Mouse (Mus musculus): ENCODE data around the gene Pdzd8. TPM values are rescaled to one million over a fixed set of nuclear protein-coding genes. Genes with fewer than 3 reads are reported as not detected.

Gene Pdzd8
- polyA plus RNA-seq, 1 experiment from 2014 or later: 15.0 TPM

- Histone ChIP-seq H3K27ac (no peak overlapping the region), H3K4me1 (peaks cover 4% of the 10 kb centered on the region), H3K36me3 (replicated peaks) (no peaks in the 10 kb centered on the region), H3K27me3 (no peaks in the 10 kb centered on the region), H3K9ac (no peak overlapping the region), H3K9me3 (no peaks in the 10 kb centered on the region), H3K4me3 (replicated peaks) (no peak overlapping the region), H3K4me2 (no peak overlapping the region)
- 68% methylated on average over 15 of the region's 15 CpGs for WGBS
- ATAC-seq (ENCODE audit: low FRiP score): no peak
Measured at GRCm38 (mm10) chr19:59351151-59351889, 5.7 kb upstream of the Pdzd8 start.

- H3K4me1 ChIP-seq: peaks cover 6% of the 10 kb centered on the region
- H3K4me2 ChIP-seq: no peak overlapping the region
- WGBS: 87% methylated on average over 7 of the region's 7 CpGs
- no peaks in the 10 kb centered on the region for H3K36me3 ChIP-seq (replicated peaks)
- no peak overlapping the region for H3K27ac ChIP-seq
- no peak overlapping the region for H3K4me3 ChIP-seq (replicated peaks)
- no peaks in the 10 kb centered on the region for H3K27me3 ChIP-seq
- H3K9ac ChIP-seq: no peak overlapping the region
- no peaks in the 10 kb centered on the region for H3K9me3 ChIP-seq
- no peak for ATAC-seq (ENCODE audit: low FRiP score)
Measured at GRCm38 (mm10) chr19:59350273-59350903, 4.8 kb upstream of the Pdzd8 start.

- no peak overlapping the region for H3K4me2 ChIP-seq
- no peak overlapping the region for H3K4me3 ChIP-seq (replicated peaks)
- no peaks in the 10 kb centered on the region for H3K9me3 ChIP-seq
- no peaks in the 10 kb centered on the region for H3K27me3 ChIP-seq
- H3K9ac ChIP-seq: no peak overlapping the region
- 88% methylated on average over 6 of the region's 6 CpGs for WGBS
- ATAC-seq (ENCODE audit: low FRiP score): no peak
- peaks cover 11% of the 10 kb centered on the region for H3K4me1 ChIP-seq
- H3K27ac ChIP-seq: no peak overlapping the region
- H3K36me3 ChIP-seq (replicated peaks): no peaks in the 10 kb centered on the region
Measured at GRCm38 (mm10) chr19:59349329-59349960, 3.9 kb upstream of the Pdzd8 start.

GRCm38 (mm10) chr19:59346325-59346724 is 745 bp upstream of the Pdzd8 start:
- Histone ChIP-seq H3K27me3 (no peaks in the 10 kb centered on the region), H3K4me2 (peak overlapping the region; percentile 88), H3K27ac (peak overlapping the region; percentile 93), H3K9ac (peak overlapping the region; percentile 92), H3K9me3 (no peaks in the 10 kb centered on the region), H3K4me3 (replicated peaks) (peak overlapping the region; percentile 92), H3K36me3 (replicated peaks) (no peaks in the 10 kb centered on the region), H3K4me1 (peaks cover 35% of the 10 kb centered on the region)
- ATAC-seq (ENCODE audit: low FRiP score): peak; percentile 4; the same call in 1 of the 2 replicates
- 3% methylated on average over 11 of the region's 11 CpGs for WGBS

GRCm38 (mm10) chr19:59345081-59345657 is 411 bp downstream of the Pdzd8 start:
- WGBS: under 1% methylated on average over 53 of the region's 70 CpGs
- Histone ChIP-seq H3K9ac (peak overlapping the region; percentile 92), H3K4me3 (replicated peaks) (peak overlapping the region; percentile 92), H3K36me3 (replicated peaks) (no peaks in the 10 kb centered on the region), H3K4me2 (peak overlapping the region; percentile 88), H3K27me3 (no peaks in the 10 kb centered on the region), H3K4me1 (peaks cover 39% of the 10 kb centered on the region), H3K27ac (peak overlapping the region; percentile 93), H3K9me3 (no peaks in the 10 kb centered on the region)
- peak; percentile 66 for ATAC-seq (ENCODE audit: low FRiP score)

- peak overlapping the region; percentile 88 for H3K4me2 ChIP-seq
- no peaks in the 10 kb centered on the region for H3K27me3 ChIP-seq
- peaks cover 39% of the 10 kb centered on the region for H3K4me1 ChIP-seq
- under 1% methylated on average over 14 of the region's 14 CpGs for WGBS
- H3K4me3 ChIP-seq (replicated peaks): peak overlapping the region; percentile 92
- no peak for ATAC-seq (ENCODE audit: low FRiP score)
- H3K36me3 ChIP-seq (replicated peaks): no peaks in the 10 kb centered on the region
- H3K9ac ChIP-seq: peak overlapping the region; percentile 92
- 0 out of 2 replicates have a peak overlapping the region, but pooled peaks have one; percentile 93 for H3K27ac ChIP-seq
- no peaks in the 10 kb centered on the region for H3K9me3 ChIP-seq
Measured at GRCm38 (mm10) chr19:59344304-59344711, 1.3 kb downstream of the Pdzd8 start.

GRCm38 (mm10) chr19:59342964-59343363 is 2.6 kb downstream of the Pdzd8 start:
- peaks cover 41% of the 10 kb centered on the region for H3K4me1 ChIP-seq
- peak overlapping the region; percentile 92 for H3K4me3 ChIP-seq (replicated peaks)
- no peaks in the 10 kb centered on the region for H3K9me3 ChIP-seq
- peak overlapping the region; percentile 92; the same call in 1 of the 2 replicates for H3K9ac ChIP-seq
- no peak for ATAC-seq (ENCODE audit: low FRiP score)
- 30% methylated on average over 2 of the region's 2 CpGs for WGBS
- no peaks in the 10 kb centered on the region for H3K27me3 ChIP-seq
- no peaks in the 10 kb centered on the region for H3K36me3 ChIP-seq (replicated peaks)
- H3K4me2 ChIP-seq: peak overlapping the region; percentile 88
- H3K27ac ChIP-seq: no peak overlapping the region

GRCm38 (mm10) chr19:59339908-59340307 is 5.7 kb downstream of the Pdzd8 start:
- no peak overlapping the region for H3K9ac ChIP-seq
- no peak for ATAC-seq (ENCODE audit: low FRiP score)

GRCm38 (mm10) chr19:59337872-59338681 is 7.5 kb downstream of the Pdzd8 start:
- H3K36me3 ChIP-seq (replicated peaks): no peaks in the 10 kb centered on the region; the same call in 1 of the 2 replicates
- H3K4me2 ChIP-seq: no peak overlapping the region
- WGBS: 57% methylated on average over 3 of the region's 3 CpGs
- H3K4me1 ChIP-seq: peaks cover 18% of the 10 kb centered on the region
- H3K9me3 ChIP-seq: no peaks in the 10 kb centered on the region
- H3K9ac ChIP-seq: no peak overlapping the region
- no peak for ATAC-seq (ENCODE audit: low FRiP score)
- no peak overlapping the region for H3K27ac ChIP-seq
- H3K27me3 ChIP-seq: no peaks in the 10 kb centered on the region
- H3K4me3 ChIP-seq (replicated peaks): no peak overlapping the region

More at GRCm38 (mm10) chr19:59339908-59340307, 5.7 kb downstream of the Pdzd8 start:
- no peak overlapping the region for H3K4me3 ChIP-seq (replicated peaks)
- H3K4me2 ChIP-seq: no peak overlapping the region
- peaks cover 35% of the 10 kb centered on the region for H3K4me1 ChIP-seq
- no peaks in the 10 kb centered on the region for H3K9me3 ChIP-seq
- 90% methylated on average over 3 of the region's 3 CpGs for WGBS
- no peaks in the 10 kb centered on the region for H3K36me3 ChIP-seq (replicated peaks)
- H3K27me3 ChIP-seq: no peaks in the 10 kb centered on the region
- no peak overlapping the region for H3K27ac ChIP-seq

- H3K27me3 ChIP-seq: no peaks in the 10 kb centered on the region
- H3K36me3 ChIP-seq (replicated peaks): no peaks in the 10 kb centered on the region; the same call in 1 of the 2 replicates
- no peak overlapping the region for H3K9ac ChIP-seq
- no peak overlapping the region for H3K4me2 ChIP-seq
- 100% methylated on average over 1 of the region's 1 CpGs for WGBS
- no peaks in the 10 kb centered on the region for H3K9me3 ChIP-seq
- H3K4me3 ChIP-seq (replicated peaks): no peak overlapping the region
- peaks cover 9% of the 10 kb centered on the region for H3K4me1 ChIP-seq
- no peak for ATAC-seq (ENCODE audit: low FRiP score)
- no peak overlapping the region for H3K27ac ChIP-seq
Measured at GRCm38 (mm10) chr19:59336655-59337054, 8.9 kb downstream of the Pdzd8 start.

GRCm38 (mm10) chr19:59330816-59331225 is 14.8 kb downstream of the Pdzd8 start:
- no peak overlapping the region for H3K4me3 ChIP-seq (replicated peaks)
- H3K27me3 ChIP-seq: no peaks in the 10 kb centered on the region
- no peak overlapping the region for H3K9ac ChIP-seq
- H3K36me3 ChIP-seq (replicated peaks): no peaks in the 10 kb centered on the region; the same call in 1 of the 2 replicates
- no peaks in the 10 kb centered on the region for H3K9me3 ChIP-seq
- H3K4me1 ChIP-seq: no peaks in the 10 kb centered on the region
- no peak for ATAC-seq (ENCODE audit: low FRiP score)
- H3K4me2 ChIP-seq: no peak overlapping the region
- no peak overlapping the region for H3K27ac ChIP-seq

All from forebrain, embryonic 12.5 days (tissue).